Mouse (Mus musculus) liver, adult 2 months (tissue): ENCODE measurements around the gene Gstm4. TPM values are rescaled to one million over a fixed set of nuclear protein-coding genes. Genes with fewer than 3 reads are reported as not detected.
A peak's percentile ranks its signal among the peaks of the same experiment; 100 is the strongest.

Source experiments
- DNase-seq: peaks from one replicate; pipeline ENCODE4 v3.0.0-alpha.2; 2011; ENCODE audit warnings: low read depth, low spot score; ENCODE audit errors: extremely low read depth
- H3K27ac ChIP-seq: fragments of 200-500 bp; replicated peaks from 2 replicates; pipeline ENCODE4 v1.5.1; 2012; ENCODE audit warnings: low read depth, mild to moderate bottlenecking, control low read depth, inconsistent platforms, low read length; ENCODE audit not compliant: insufficient read depth
- H3K27me3 ChIP-seq: fragments of 200-500 bp; 2 replicates; pipeline ENCODE4 v1.6.1; 2012; ENCODE audit warnings: mild to moderate bottlenecking, moderate library complexity, low read length, inconsistent platforms; ENCODE audit not compliant: control insufficient read depth, insufficient read depth
- H3K36me3 ChIP-seq: fragments of 200-500 bp; 2 replicates; pipeline ENCODE4 v1.6.1; 2012; ENCODE audit warnings: low read length, inconsistent platforms; ENCODE audit not compliant: control insufficient read depth, insufficient read depth
- H3K4me1 ChIP-seq: fragments of 200-500 bp; 2 replicates; pipeline ENCODE4 v1.6.1; 2011; ENCODE audit warnings: low read length; ENCODE audit not compliant: control insufficient read depth, insufficient read depth
- H3K4me3 ChIP-seq: fragments of 200-500 bp; 2 replicates; pipeline ENCODE4 v1.5.1; 2011; ENCODE audit warnings: low read depth, mild to moderate bottlenecking, control low read depth, low read length, moderate library complexity; ENCODE audit not compliant: insufficient read depth
- H3K79me2 ChIP-seq: fragments of 200-500 bp; 2 replicates; pipeline ENCODE4 v1.6.1; 2012; ENCODE audit warnings: inconsistent platforms, mild to moderate bottlenecking, low read length, moderate library complexity; ENCODE audit not compliant: control insufficient read depth, insufficient read depth
- H3K9ac ChIP-seq: fragments of 200-500 bp; 2 replicates; pipeline ENCODE4 v1.6.1; 2012; ENCODE audit warnings: low read depth, mild to moderate bottlenecking, control low read depth, inconsistent platforms, low read length
- CTCF ChIP-seq: fragments of 200-500 bp; IDR thresholded peaks from 2 replicates; pipeline ENCODE4 v1.5.1; 2011; ENCODE audit warnings: low read depth, low read length, control low read depth
- POLR2A ChIP-seq: fragments of 200-500 bp; IDR thresholded peaks from 2 replicates; pipeline ENCODE4 v1.6.1; 2011; ENCODE audit warnings: low read length, control low read depth; ENCODE audit not compliant: insufficient read depth; ENCODE audit errors: extremely low read depth
- WGBS: fragments of 180-500 bp; shearing (Covaris S2); methylation state at CpG from one replicate; pipeline ENCODE4 v1.1.7; 2018; 5-methylcytosine and 5-hydroxymethylcytosine counted together
- polyA plus RNA-seq: library from polyadenylated mRNA; depleted of rRNA; stranded (reverse); fragments of >200 nt; gene quantifications from 2 replicates; pipeline ENCODE4 v1.2.3, GENCODE M21; 2012
- total RNA-seq: library from RNA; depleted of rRNA; stranded (reverse); fragments of >200 nt; gene quantifications from 2 replicates; pipeline ENCODE4 v1.2.3, GENCODE M21; 2014

Gstm4 gene
- total and polyA plus RNA-seq, 2 experiments: 19.8 to 98.9 TPM

- Histone ChIP-seq H3K9ac (peak overlapping the region; percentile 90), H3K4me1 (peaks cover 30% of the 10 kb centered on the region), H3K27ac (peak overlapping the region; percentile 92), H3K36me3 (no peaks in the 10 kb centered on the region), H3K4me3 (peak overlapping the region; percentile 85), H3K27me3 (no peaks in the 10 kb centered on the region), H3K79me2 (peaks cover 19% of the 10 kb centered on the region)
- DNase-seq: peak; percentile 83
- under 1% methylated on average over 14 of the region's 14 CpGs for WGBS
- TF ChIP-seq CTCF (no peak), POLR2A (0 out of 2 replicates have a peak, but pooled peaks have one; percentile 38)
These were observed 40.6 kb upstream of the Gstm4 start for GRCm38 (mm10) chr3:108085281-108085720.

- TF ChIP-seq POLR2A (no peak), CTCF (no peak)
- Histone ChIP-seq H3K9ac (peak overlapping the region; percentile 65), H3K4me1 (peaks cover 30% of the 10 kb centered on the region), H3K79me2 (peaks cover 19% of the 10 kb centered on the region), H3K4me3 (peak overlapping the region; percentile 85), H3K27ac (no peak overlapping the region; the same call in 1 of the 2 replicates), H3K36me3 (no peaks in the 10 kb centered on the region), H3K27me3 (no peaks in the 10 kb centered on the region)
- WGBS: 12% methylated on average over 13 of the region's 13 CpGs
- DNase-seq: no peak
These were observed 40.1 kb upstream of the Gstm4 start for GRCm38 (mm10) chr3:108084767-108085270.

DNA sequence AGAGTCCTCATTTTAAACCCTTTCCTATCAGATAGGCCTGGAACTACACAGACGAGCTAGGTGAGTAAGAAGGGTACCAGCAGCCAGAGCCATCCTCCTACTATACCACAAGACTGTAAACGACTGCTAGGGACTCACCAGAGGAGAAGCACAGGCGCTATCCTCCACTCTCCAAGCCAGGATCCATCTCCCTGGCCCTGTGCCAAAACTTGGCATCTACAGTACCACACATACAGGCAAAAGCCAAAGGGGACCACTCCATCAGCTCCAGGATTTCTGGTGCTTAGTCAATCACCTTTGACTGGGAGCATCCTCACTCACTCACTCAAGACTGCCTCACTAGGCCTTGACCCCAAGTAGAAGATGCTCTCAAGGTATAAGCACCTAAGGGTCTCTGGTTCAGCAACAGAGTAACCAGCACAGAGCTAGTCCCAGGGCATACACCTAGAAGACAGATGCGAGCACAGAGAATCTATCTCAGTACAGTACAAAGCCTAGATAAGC is 39.3 kb upstream of the Gstm4 start:
- Histone ChIP-seq H3K9ac (no peak overlapping the region), H3K27ac (no peak overlapping the region), H3K27me3 (no peaks in the 10 kb centered on the region), H3K4me3 (no peak overlapping the region), H3K4me1 (peaks cover 30% of the 10 kb centered on the region), H3K79me2 (peaks cover 19% of the 10 kb centered on the region), H3K36me3 (no peaks in the 10 kb centered on the region)
- 55% methylated on average over 4 of the region's 4 CpGs for WGBS
- DNase-seq: no peak
- TF ChIP-seq POLR2A (no peak), CTCF (no peak)

DNA sequence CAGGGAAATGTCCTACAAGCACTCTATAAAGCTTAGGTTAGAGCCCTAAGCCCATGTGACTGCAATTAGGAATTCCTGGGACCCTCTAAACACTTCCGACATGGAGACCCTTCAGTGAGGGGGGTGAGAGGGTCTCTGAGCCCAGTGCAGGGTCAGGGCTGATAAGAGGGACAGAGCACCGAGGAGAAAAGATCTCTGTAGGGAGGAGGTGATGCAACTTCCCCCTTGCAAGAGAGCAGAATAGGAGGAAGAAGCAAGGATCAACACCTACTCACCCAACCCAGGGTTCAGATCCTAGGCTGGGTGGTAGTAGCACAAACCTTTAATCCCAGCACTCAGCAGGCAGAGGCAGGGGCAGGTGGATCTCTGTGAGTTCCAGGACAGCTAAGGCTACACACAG is 38.5 kb upstream of the Gstm4 start:
- H3K36me3 ChIP-seq: peaks cover 2% of the 10 kb centered on the region; the same call in 1 of the 2 replicates
- no peaks in the 10 kb centered on the region for H3K27me3 ChIP-seq
- TF ChIP-seq CTCF (no peak), POLR2A (no peak)
- H3K4me1 ChIP-seq: peaks cover 30% of the 10 kb centered on the region
- no peak for DNase-seq
- H3K9ac ChIP-seq: peak overlapping the region; percentile 27; the same call in 1 of the 2 replicates
- 15% methylated on average over 2 of the region's 2 CpGs for WGBS
- H3K27ac ChIP-seq: peak overlapping the region; percentile 30
- H3K4me3 ChIP-seq: no peak overlapping the region
- peaks cover 19% of the 10 kb centered on the region for H3K79me2 ChIP-seq

DNA sequence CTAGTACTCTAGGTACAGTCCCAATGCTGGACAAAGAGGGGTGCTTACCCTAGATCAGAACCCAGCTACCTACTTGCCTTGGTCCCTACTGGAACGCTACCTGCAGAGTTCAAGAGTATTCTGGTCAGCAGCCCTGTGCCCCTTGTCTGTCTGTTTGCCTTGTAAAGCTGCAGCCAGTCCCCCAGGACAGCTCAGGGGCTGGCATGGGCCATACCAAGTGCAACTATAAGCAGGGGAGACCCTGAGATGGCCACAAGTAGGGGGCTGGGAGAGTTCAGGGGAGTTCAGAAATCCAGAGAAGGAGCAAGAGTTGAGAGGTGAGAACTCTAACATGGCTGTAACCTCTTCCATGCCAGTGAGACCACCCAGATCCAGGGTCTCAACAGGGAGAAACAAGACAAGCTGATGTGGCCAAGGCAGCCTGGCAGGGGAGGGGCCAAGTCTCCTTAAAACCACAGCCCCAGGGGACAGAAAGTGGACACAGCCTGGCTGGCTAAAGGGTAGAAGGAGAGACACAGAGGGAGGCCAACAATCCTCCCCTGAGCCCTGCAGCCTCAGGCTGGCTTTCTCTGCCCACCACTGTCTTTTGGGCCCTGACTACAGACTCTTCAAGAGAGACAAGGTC is 37.7 kb upstream of the Gstm4 start:
- H3K4me3 ChIP-seq: no peak overlapping the region
- H3K27ac ChIP-seq: peak overlapping the region; percentile 30
- peaks cover 30% of the 10 kb centered on the region for H3K4me1 ChIP-seq
- peaks cover 5% of the 10 kb centered on the region; the same call in 1 of the 2 replicates for H3K36me3 ChIP-seq
- TF ChIP-seq POLR2A (no peak), CTCF (no peak)
- WGBS: 42% methylated on average over 1 of the region's 1 CpGs
- H3K27me3 ChIP-seq: no peaks in the 10 kb centered on the region
- DNase-seq: no peak
- peaks cover 19% of the 10 kb centered on the region for H3K79me2 ChIP-seq
- peak overlapping the region; percentile 27; the same call in 1 of the 2 replicates for H3K9ac ChIP-seq

- no peak for DNase-seq
- H3K27ac ChIP-seq: no peak overlapping the region
- 58% methylated on average over 4 of the region's 4 CpGs for WGBS
- peaks cover 5% of the 10 kb centered on the region; the same call in 1 of the 2 replicates for H3K36me3 ChIP-seq
- TF ChIP-seq POLR2A: no peak
- no peak for TF ChIP-seq CTCF
- no peak overlapping the region for H3K4me3 ChIP-seq
- no peaks in the 10 kb centered on the region for H3K27me3 ChIP-seq
- H3K9ac ChIP-seq: no peak overlapping the region
- H3K79me2 ChIP-seq: peaks cover 19% of the 10 kb centered on the region
- peaks cover 26% of the 10 kb centered on the region for H3K4me1 ChIP-seq
These were observed 37.0 kb upstream of the Gstm4 start for GRCm38 (mm10) chr3:108081681-108082080.
